Mouse (Mus musculus) kidney, postnatal 36 days (tissue): Measurements from ENCODE around the gene Zfhx3.

ENCODE experiments used
- DNase-seq, 2 experiments: peaks; one replicate each; pipeline ENCODE4 v3.0.0; 2021 to 2022; ENCODE audit warnings: mixed read lengths in 2 of 2

Gene Zfhx3

GRCm38 (mm10) chr8:108467172-108468035 is 525.0 kb downstream of the Zfhx3 start:
- DNase-seq: no peak

- no peak for DNase-seq
These were observed 527.8 kb downstream of the Zfhx3 start for GRCm38 (mm10) chr8:108470269-108470668.

DNA sequence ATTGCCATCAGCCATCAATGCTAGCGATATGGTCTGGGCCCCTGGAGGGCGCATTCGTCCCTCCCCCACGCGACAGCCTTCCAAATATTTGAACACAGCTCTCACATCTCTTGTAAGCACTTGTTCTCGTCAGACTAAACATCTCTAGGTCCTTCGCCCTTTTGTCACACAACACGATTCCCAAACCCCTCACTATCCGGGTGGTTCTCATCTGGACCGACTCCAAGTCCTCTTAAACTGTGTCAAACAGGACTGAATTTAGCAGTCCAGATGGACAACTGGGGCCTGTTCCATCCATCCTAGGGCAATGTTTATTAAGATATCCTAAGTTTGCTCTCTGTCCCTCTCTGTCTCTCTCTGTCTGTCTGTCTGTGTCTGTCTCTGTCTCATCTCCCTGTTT is 532.1 kb downstream of the Zfhx3 start:
- no peak for DNase-seq

DNA sequence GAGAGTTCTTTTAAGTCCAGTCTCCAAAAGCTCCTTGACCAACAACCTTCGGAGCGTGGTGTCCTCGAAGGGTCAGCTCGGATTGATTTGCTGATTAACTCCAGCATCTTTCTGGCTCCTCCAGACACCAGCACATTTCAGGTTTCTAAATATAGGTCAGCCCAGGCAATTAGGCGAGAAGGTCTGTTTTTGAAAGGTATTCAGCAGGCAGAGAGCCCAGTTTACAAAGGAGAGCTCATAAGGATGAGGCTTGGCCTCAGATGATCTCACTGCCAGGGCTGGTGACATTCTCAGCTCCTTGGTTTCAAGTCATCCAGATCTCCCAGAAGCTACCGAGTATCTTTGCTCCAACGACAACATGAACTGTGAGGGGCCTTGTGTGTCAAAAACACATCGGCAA is 535.7 kb downstream of the Zfhx3 start:
- no peak for DNase-seq

- DNase-seq: no peak
These were observed 537.7 kb downstream of the Zfhx3 start for GRCm38 (mm10) chr8:108480141-108480540.

- no peak for DNase-seq
These were observed 538.8 kb downstream of the Zfhx3 start for GRCm38 (mm10) chr8:108481167-108481815.

DNA sequence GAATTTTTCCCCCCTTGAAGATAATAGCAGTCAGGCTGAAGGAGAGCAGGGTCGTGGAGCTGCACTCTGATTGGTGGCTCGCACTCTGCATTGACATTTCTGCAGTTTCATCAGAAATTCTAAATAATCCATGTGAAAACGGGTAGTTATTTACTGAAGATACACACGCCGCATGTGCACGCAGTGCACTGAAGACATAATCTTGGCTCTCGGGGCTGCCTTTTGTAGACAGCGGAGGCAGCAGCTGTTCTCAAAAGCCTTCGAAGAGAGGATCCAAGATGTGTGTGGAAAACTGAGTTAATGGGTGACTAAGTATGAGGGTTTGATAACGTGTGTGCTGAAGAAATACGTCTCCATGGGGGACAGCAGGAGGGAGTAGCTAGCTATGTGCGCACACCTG is 553.7 kb downstream of the Zfhx3 start:
- no peak for DNase-seq

DNA sequence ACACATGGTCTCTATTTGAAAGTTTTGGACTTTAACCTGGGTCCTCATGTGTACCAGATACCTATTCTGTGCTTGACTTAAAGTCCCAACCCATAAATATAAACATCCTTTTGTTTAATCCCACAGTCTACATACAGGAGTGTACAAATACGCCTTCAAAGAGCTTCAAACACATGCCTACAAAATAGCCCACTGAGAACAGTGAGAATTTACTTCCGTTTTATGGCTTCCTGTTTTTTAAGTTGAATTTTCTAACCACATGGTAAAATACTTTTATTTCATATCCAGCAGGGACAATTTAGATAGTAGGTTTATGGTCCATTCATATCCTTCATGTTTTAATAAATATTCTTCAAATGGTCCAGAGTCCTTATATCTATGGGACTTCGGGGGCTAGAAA is 564.3 kb downstream of the Zfhx3 start:
- DNase-seq: no peak

- no peak for DNase-seq
These were observed 565.3 kb downstream of the Zfhx3 start for GRCm38 (mm10) chr8:108507769-108508168.

- no peak for DNase-seq
These were observed 568.3 kb downstream of the Zfhx3 start for GRCm38 (mm10) chr8:108510641-108511325.

DNA sequence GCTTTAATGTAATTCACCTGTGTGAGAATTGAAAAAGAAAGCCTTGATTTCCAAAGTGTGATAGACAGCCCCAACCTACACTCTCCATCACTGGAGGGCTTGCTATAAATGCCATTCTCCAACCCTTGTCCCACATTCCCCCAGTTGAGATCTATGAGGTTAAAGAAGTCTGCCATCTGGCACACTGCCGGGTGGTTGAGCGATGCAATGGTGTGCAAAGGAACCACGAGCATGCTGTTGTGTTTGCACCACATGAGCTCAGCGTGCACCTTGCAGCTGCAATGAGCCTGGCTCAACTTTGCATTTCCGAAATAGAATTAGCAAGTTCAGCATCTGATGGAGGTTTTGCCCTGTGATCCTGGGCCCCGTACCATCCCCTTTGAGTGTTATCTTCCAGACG is 575.7 kb downstream of the Zfhx3 start:
- no peak for DNase-seq

DNA sequence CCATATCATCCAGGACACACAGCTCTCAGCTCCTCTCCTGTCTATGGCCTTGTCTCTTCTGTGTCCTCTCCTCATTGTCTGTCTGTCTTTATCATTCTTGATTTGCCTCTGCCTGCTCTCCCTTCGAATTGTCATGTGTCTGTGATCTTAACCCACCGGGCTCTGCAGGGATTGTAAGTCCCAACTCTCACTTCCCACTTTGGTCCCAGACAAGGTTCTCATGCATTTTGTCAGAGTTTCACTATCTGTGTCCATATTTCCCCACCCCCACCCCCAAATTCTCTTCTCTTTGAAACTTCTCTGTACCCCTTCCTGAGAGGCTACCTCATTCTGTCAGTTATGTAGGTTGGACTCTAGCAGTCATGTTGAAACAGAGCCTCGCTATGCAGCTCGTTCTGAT is 579.6 kb downstream of the Zfhx3 start:
- DNase-seq: no peak

DNA sequence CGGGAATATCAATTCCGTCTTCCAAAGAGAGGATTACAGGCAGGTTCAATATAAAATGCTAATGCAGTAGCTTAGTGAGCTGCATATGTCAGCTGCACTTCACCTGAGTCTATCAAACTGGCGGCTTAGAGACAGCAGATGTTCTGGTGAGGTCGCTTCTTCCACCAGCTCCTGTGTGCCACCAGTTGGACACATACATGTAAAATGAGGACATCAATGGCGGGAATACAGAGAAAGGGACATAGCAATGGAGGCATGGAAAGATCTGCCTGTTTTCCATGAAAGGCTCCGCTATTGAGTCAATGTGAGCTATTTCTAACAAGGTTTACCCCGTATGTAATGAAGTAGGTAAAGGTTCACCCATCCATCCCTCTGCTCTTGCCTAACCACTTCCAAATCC is 587.0 kb downstream of the Zfhx3 start:
- no peak for DNase-seq

DNA sequence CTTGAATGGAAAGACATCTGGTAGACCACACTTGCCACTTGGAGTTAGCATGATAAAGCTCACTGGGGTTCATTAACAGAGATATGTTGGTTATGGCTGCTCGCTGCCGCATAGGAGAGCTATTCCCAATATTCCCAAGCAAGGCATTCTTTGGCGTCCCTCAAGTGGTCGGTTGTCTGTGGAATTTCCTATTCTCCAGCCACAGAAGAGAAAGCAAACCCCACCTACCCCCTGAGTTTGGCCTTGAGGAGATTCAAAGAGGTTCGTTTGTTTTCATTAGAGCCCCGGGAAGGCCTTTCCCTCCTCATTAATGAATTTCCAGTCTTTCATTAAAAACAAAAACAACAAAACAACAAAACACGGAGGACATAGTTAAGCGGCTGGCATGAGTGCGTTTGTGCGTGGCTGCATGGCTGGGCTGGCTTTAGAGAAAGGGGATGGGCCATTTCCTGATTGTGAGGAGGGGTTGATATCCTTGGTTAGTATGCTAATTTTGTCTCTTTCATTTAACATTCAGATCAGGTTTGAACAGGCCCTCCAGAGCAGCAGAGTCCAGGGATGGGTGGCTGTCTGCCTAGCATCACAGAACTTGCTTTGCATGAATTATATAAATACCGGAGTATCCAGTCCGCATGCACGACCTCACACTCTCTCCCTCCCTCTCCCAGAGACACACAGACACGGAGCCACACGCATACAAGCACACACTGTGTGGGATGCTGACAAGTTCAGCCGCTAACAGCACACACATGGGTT is 592.9 kb downstream of the Zfhx3 start:
- DNase-seq: no peak

- no peak for DNase-seq
These were observed 593.7 kb downstream of the Zfhx3 start for GRCm38 (mm10) chr8:108536186-108536585.

GRCm38 (mm10) chr8:108536911-108537351 is 594.5 kb downstream of the Zfhx3 start:
- DNase-seq: no peak

- DNase-seq: no peak
These were observed 595.5 kb downstream of the Zfhx3 start for GRCm38 (mm10) chr8:108537686-108538551.

GRCm38 (mm10) chr8:108538929-108539555 is 596.6 kb downstream of the Zfhx3 start:
- DNase-seq: no peak

GRCm38 (mm10) chr8:108552518-108552917 is 610.1 kb downstream of the Zfhx3 start:
- no peak for DNase-seq

- no peak for DNase-seq
These were observed 611.5 kb downstream of the Zfhx3 start for GRCm38 (mm10) chr8:108553808-108554577.
